Mouse (Mus musculus) embryonic fibroblast, embryonic 13.5 days (primary cell): ENCODE results near the gene Il2rb.

Experiments
- CTCF ChIP-seq: IDR thresholded peaks from 2 replicates; pipeline ENCODE4 v1.5.1; 2011; ENCODE audit warnings: mild to moderate bottlenecking, control low read depth, low read length, moderate library complexity, borderline replicate concordance; ENCODE audit not compliant: insufficient read depth
- POLR2A ChIP-seq: IDR thresholded peaks from 2 replicates; pipeline ENCODE4 v1.6.1; 2011; ENCODE audit warnings: low read depth, mild to moderate bottlenecking, control low read depth, low read length, moderate library complexity

DNA sequence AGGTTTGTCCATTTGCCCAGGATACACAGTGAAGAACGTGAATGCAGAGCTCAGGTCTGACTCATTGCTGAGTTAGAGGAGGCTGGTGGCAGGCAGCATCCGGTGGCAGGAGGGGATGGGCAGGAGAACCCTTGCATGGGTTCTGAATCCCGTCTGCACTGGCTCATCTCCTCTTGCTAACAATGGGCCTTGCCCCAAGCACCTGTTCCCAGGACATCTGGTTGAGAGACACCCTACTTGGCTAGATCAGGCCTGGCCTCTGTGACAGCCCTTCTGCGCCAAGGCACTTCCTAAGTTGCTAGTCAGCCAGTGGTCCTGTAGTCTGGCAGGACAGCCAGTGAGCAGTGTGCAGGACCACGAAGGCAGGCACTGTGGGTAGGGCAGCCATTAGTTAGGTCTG lies 15.6 kb downstream of the Il2rb start:
- no peak for TF ChIP-seq CTCF
- TF ChIP-seq POLR2A: no peak
